Mouse (Mus musculus): ENCODE measurements at regions not wholly inside any gene's neighbourhood (a gene's known extent, or its start where the extent isn't known, plus 50 kb on each side); places are given as distances from the start of the nearest gene placed in this dataset.

- DNase-seq (ENCODE audit: low read depth, low spot score): no peak
Measured at GRCm38 (mm10) chr13:42589607-42590006, 90.8 kb upstream of the Phactr1 start.

GRCm38 (mm10) chr13:42590415-42590814, 90.0 kb upstream of the Phactr1 start:
- DNase-seq (ENCODE audit: low read depth, low spot score): no peak

DNA sequence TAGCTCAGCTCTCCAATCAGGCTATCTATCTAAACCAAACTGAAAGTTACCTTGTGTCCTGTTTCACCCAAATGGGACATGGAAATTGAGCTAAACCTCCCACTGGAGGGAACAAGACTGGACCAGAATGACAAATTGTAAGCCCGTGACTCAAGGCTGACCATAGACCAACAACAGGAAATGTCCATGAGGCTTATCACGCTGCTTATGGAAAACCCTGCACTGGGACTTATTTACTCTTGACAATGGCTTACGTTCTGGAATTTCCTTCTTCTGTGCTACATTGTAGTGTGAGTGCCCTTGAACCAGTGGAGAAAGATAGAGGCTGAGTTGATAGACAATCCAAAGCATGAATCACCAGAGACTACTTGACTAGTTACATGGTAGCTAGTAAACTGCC, 87.5 kb upstream of the Phactr1 start:
- DNase-seq (ENCODE audit: low read depth, low spot score): no peak

DNA sequence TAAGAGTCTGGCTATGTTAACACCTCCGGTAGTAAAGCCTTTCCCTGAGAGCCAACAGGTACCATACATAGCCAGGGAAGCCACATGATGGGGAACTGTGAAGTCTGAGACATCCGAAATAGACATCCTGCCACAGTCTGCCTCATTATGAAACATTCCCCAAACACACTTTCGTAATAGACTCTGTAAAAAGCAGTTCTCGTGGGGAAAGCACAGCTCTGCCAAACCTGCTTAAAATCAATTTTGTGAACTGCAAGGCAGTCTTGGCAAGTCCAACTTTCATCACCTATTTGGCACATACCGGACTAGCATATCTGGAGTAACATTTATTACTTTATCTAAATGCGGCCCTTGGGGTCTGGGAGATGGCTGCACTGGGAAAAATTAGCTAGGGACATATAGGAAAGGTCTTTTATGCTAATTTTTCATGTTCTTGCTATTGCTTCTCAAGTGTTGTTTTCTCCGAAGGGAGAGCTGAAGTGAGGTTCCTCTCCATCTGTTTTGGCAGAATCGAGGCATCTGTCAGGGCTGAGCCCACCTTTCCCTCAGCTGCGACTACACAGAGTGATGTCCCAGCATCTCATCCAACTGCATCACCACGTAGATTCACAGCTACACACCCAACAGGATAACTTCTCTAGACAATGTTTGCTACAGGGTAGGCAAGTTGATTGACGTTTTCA, 86.8 kb upstream of the Phactr1 start:
- DNase-seq (ENCODE audit: low read depth, low spot score): no peak

DNA sequence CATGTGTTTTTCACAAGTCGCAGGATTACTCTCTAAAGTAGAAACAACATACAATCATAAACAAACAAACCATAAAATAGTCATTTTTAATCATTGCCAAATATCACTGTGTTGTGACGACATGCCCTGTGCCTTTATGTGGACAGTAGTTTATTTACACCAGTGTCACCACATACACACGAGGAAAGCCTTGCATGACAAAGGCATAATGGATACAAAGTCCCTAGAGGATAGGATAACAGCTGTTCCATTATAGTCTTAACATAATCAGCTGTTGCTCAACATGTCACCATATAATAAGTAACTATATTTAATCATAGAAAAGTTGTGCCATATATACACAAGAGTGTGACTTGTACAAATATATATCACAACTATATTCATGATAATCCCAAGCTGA, 85.2 kb upstream of the Phactr1 start:
- no peak for DNase-seq (ENCODE audit: low read depth, low spot score)

DNA sequence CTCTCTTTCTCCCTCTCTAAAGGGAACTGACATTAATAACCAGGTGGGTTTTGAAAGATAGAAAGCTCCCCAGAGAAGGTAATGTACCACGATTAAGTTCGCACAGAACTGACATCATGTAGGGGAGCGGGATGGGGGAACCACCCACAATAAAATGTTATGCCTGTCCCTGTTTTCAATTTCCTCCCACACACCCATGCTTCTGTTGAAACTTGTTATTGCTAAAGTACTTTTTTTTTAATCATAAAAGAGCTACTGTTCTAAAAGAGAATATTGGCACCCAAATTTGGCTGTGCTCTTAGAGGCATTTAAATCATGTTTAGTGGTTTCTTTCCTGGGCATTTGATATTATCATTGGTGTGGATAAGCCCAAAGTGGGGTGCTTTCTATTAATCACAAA, 82.6 kb upstream of the Phactr1 start:
- no peak for DNase-seq (ENCODE audit: low read depth, low spot score)

DNA sequence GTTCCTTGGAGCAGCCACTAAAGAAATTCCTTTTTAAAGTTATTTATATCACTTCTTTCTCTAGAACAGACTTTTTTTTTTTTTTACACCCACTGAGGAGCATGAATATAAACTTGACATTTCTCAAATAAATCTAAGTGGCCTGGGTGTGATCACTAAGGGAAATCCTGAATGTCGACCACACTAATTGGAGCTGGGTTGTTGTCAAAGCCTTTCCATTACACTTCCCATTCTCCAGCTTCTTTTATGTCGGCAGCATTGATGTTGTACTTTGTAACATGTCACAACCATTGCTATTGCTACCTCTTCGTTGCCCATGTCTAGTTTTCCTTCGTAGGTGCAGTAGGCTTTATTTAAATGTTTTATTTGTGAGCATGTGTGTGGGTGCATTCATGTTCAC, 77.1 kb upstream of the Phactr1 start:
- no peak for DNase-seq (ENCODE audit: low read depth, low spot score)

DNA sequence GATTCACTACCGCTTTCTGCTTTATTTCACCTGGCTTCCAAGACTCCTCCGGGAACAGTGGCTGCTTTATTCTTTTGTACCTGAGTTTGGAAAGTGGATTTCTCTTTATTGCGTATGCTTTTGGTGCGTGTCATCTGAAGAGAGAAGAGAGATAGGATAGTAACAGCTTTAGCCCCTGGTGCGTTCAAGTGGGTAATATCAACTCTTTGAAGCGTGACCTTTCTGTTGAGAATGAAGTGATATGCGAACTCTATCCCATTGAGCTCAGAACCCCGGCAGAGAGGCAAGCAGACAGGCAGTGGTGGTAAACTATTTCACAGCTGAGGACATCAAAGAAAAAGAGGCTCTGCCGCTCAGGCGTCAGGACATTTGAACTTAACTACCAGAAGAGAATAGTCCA, 72.7 kb upstream of the Phactr1 start:
- no peak for DNase-seq (ENCODE audit: low read depth, low spot score)

- DNase-seq (ENCODE audit: low read depth, low spot score): no peak
Measured at GRCm38 (mm10) chr13:42608963-42609362, 71.5 kb upstream of the Phactr1 start.

DNA sequence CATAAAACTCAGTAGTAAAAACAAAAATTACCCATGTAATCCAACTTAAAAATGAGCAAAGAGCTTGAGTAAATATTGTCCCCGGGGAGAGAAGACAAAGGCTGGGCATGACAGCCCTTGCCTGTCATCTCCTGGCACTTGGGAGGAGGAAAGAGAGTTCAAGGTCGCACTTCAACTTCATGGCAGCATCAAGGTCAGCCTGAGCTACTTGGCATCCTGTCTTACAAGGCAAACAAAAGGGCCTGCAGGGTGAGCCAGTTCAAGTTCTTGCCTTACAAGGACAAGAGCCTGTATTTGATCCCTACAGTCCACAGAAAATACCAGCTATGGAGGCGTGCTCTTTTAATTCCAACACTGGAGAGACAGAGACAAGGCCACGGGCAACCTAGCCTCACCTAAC, 67.1 kb upstream of the Phactr1 start:
- DNase-seq (ENCODE audit: low read depth, low spot score): no peak

GRCm38 (mm10) chr13:42615826-42616225, 64.6 kb upstream of the Phactr1 start:
- no peak for DNase-seq (ENCODE audit: low read depth, low spot score)

- DNase-seq (ENCODE audit: low read depth, low spot score): no peak
Measured at GRCm38 (mm10) chr13:42617225-42617624, 63.2 kb upstream of the Phactr1 start.

GRCm38 (mm10) chr13:42617844-42618243, 62.6 kb upstream of the Phactr1 start:
- DNase-seq (ENCODE audit: low read depth, low spot score): no peak

DNA sequence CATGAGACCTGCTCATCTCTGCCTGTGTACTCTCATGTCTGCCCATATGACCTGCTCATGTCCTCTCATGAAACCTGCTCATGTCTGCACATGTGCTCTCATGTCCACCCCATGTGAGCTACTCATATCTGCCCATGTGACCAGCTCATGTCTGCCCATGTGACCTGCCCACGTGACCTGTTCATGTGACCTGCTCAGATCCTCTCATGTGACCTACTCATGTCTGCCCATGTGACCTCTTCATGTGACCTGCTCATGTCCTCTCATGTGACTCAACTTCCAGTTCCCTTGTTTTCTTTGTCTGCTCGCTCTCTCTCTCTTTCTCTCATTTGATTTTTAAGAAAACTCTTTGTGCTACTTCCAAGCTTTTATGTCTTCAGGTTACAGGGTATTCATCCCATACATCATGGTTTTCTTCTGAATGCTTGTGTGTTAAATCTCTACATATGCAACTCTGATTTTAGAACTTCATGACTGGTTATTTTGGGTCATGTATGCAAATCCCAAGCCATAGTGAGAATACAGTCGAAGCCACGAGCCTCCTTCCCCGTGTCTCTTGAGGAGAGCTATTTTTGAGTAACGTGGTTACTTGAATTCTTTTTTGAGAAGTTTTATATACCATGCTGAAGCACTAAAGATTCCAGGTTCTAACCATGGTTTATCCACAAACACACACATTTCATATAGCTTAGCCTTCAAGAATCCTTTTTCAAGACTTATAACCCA, 60.7 kb upstream of the Phactr1 start:
- DNase-seq (ENCODE audit: low read depth, low spot score): no peak

DNA sequence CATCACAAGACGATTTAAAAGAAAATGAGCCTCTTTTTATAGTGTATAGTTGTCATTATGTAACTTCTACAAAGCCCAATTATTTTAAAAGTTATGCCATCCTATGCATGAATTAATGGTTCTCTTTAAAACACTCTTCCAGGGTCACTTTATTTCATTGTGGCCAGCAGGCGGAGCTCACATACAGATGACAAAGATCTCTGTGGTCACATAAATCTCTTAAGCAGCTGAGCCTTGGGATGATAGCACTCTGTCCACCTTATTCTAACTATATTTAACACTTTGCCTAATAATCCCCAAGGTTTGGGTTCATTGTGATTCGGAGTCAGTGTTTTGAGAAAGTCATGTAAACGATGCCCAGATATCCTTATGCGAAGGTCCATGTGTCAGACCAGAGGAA, 56.9 kb upstream of the Phactr1 start:
- DNase-seq (ENCODE audit: low read depth, low spot score): no peak
